Mouse (Mus musculus): ENCODE measurements around the gene Naxd. TPM values are rescaled to one million over a fixed set of nuclear protein-coding genes. Genes with fewer than 3 reads are reported as not detected.

The Naxd gene
- polyA plus RNA-seq, 1 experiment from 2014 or later, result 82.8 TPM

DNA sequence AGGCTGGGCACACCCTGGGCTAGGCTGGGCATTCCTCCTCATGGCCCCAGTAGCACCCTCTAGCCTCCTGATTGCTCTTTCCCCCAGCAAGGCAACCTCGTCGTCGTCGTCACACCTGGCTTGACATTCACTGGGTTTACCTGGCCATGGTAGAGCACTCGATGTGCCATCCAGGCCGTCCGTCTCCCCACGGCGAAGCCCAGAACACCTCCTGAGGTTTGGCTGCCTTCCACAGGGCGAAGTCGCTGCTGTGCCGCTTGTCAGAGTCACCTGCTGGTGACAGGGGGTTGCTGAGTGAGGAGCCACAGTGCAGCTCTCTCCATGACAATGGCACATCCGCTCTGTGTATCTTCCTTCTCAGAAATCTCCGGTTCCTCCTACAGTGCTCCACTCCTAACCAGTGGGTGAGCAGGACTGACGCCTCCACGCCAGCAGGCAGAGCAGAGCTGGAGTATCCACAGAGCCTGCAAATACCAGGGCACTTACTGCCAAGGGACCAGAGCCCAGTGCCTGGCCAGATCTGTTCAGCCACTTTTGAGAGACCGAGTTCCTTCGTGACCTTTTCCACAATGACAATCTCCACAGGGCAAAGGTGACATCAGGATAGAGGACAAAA, 33.0 kb downstream of the Naxd start:
- no peak for ATAC-seq (ENCODE audit: insufficient number of reproducible peaks, insufficient read depth, low FRiP score, low read depth)
- Histone ChIP-seq H3K4me2 (ENCODE audit: low read length) (no peak overlapping the region), H3K4me3 (ENCODE audit: control insufficient read depth in 1 of 2, insufficient read depth in 1 of 2, low read depth in 1 of 2, low read length in 2 of 2) (no peak overlapping the region), H3K27ac (replicated peaks in 1 of 2; ENCODE audit: control insufficient read depth in 1 of 2, insufficient read depth in 1 of 2, low read depth in 2 of 2, low read length in 2 of 2) (no peak overlapping the region), H3K4me1 (ENCODE audit: control insufficient read depth in 2 of 2, insufficient read depth in 2 of 2, low read length in 2 of 2) (no peaks in the 10 kb centered on the region), H3K9ac (ENCODE audit: low read length) (no peak overlapping the region), H3K36me3 (ENCODE audit: control insufficient read depth, insufficient read depth, low read length) (peaks cover 55% of the 10 kb centered on the region), H3K27me3 (ENCODE audit: control insufficient read depth, insufficient read depth, low read length) (no peaks in the 10 kb centered on the region), H3K9me3 (ENCODE audit: control insufficient read depth, low read length) (no peaks in the 10 kb centered on the region)
- WGBS, result 79% methylated on average over 18 of the region's 18 CpGs

DNA sequence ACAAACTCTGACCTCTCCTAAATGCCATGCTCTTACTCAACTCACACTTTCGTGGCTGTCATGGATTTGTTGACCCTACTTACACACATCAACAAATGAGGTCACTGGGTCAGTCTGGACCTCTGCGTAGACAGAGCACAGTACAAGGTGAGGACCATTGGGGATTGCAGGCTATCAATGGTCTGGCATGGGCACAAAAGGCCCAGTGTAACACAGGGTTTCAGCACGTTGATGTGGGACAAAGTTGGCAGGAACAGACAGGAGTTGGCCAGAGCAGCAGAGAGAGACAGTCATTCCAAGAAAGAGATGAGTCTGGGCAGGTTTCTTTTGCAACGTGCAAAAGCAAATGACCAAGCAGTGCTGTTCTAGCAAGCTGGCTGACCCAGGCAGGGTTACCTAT, 33.5 kb downstream of the Naxd start:
- Histone ChIP-seq H3K27ac (replicated peaks in 1 of 2; ENCODE audit: control insufficient read depth in 1 of 2, insufficient read depth in 1 of 2, low read depth in 2 of 2, low read length in 2 of 2) (no peak overlapping the region), H3K4me2 (ENCODE audit: low read length) (no peak overlapping the region), H3K9ac (ENCODE audit: low read length) (no peak overlapping the region), H3K9me3 (ENCODE audit: control insufficient read depth, low read length) (no peaks in the 10 kb centered on the region), H3K36me3 (ENCODE audit: control insufficient read depth, insufficient read depth, low read length) (peaks cover 54% of the 10 kb centered on the region), H3K4me1 (ENCODE audit: control insufficient read depth in 2 of 2, insufficient read depth in 2 of 2, low read length in 2 of 2) (no peaks in the 10 kb centered on the region), H3K27me3 (ENCODE audit: control insufficient read depth, insufficient read depth, low read length) (no peaks in the 10 kb centered on the region), H3K4me3 (ENCODE audit: control insufficient read depth in 1 of 2, insufficient read depth in 1 of 2, low read depth in 1 of 2, low read length in 2 of 2) (no peak overlapping the region)
- ATAC-seq (ENCODE audit: insufficient number of reproducible peaks, insufficient read depth, low FRiP score, low read depth), result no peak
- 76% methylated on average over 4 of the region's 4 CpGs for WGBS

DNA sequence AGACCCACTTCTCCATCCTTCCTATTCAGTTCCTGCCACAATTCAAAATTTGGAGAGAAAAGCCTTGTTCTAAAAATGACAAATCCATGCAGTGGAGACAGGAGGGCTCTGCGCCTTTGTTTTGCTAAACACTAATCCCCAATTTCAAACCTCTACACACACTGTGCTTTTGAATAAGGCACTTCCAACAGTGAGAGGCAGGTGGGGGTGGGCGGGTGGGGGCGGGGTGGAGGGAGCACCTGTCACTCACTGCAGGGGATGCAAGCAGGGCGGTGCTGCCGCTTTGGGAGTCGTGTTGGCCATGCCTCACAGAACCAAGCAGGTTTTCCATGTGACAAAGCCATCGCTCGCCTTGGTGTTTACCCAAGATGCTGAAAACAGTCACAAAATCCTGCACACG, 37.2 kb downstream of the Naxd start:
- Histone ChIP-seq H3K36me3 (ENCODE audit: control insufficient read depth, insufficient read depth, low read length) (peaks cover 50% of the 10 kb centered on the region), H3K4me3 (ENCODE audit: control insufficient read depth in 1 of 2, insufficient read depth in 1 of 2, low read depth in 1 of 2, low read length in 2 of 2) (no peak overlapping the region), H3K27ac (replicated peaks in 1 of 2; ENCODE audit: control insufficient read depth in 1 of 2, insufficient read depth in 1 of 2, low read depth in 2 of 2, low read length in 2 of 2) (no peak overlapping the region), H3K4me2 (ENCODE audit: low read length) (no peak overlapping the region), H3K9me3 (ENCODE audit: control insufficient read depth, low read length) (no peaks in the 10 kb centered on the region), H3K4me1 (ENCODE audit: control insufficient read depth in 2 of 2, insufficient read depth in 2 of 2, low read length in 2 of 2) (no peaks in the 10 kb centered on the region), H3K9ac (ENCODE audit: low read length) (no peak overlapping the region), H3K27me3 (ENCODE audit: control insufficient read depth, insufficient read depth, low read length) (no peaks in the 10 kb centered on the region)
- 53% methylated on average over 9 of the region's 9 CpGs for WGBS
- ATAC-seq (ENCODE audit: insufficient number of reproducible peaks, insufficient read depth, low FRiP score, low read depth), result no peak

DNA sequence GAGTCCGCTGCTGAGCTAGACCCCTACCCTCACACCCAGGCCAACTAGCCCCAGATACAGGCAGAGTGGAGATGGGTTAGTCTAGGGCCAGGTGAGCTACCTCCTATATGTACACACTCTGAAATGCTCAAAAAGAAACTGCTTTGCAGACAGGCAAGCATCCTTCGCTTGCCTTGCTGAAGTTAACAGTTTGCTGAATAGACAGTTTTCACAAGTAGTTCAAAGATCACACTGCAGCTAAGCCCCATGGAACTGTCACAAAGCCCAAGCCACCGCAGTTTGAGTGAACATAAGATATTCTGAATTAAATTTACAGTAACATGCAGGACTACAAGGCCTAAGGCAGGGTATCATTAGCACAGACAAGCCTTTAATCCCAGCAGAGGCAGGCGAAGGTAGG, 41.7 kb downstream of the Naxd start:
- 90% methylated on average over 4 of the region's 4 CpGs for WGBS
- Histone ChIP-seq H3K36me3 (ENCODE audit: control insufficient read depth, insufficient read depth, low read length) (peaks cover 58% of the 10 kb centered on the region), H3K27me3 (ENCODE audit: control insufficient read depth, insufficient read depth, low read length) (no peaks in the 10 kb centered on the region), H3K4me2 (ENCODE audit: low read length) (no peak overlapping the region), H3K27ac (replicated peaks in 1 of 2; ENCODE audit: control insufficient read depth in 1 of 2, insufficient read depth in 1 of 2, low read depth in 2 of 2, low read length in 2 of 2) (no peak overlapping the region), H3K9me3 (ENCODE audit: control insufficient read depth, low read length) (no peaks in the 10 kb centered on the region), H3K4me1 (ENCODE audit: control insufficient read depth in 2 of 2, insufficient read depth in 2 of 2, low read length in 2 of 2) (peaks cover 0 to 5% of the 10 kb centered on the region in 2 experiments; a peak in 1 of 4 replicates), H3K4me3 (ENCODE audit: control insufficient read depth in 1 of 2, insufficient read depth in 1 of 2, low read depth in 1 of 2, low read length in 2 of 2) (no peak overlapping the region), H3K9ac (ENCODE audit: low read length) (no peak overlapping the region)
- no peak for ATAC-seq (ENCODE audit: insufficient number of reproducible peaks, insufficient read depth, low FRiP score, low read depth)

DNA sequence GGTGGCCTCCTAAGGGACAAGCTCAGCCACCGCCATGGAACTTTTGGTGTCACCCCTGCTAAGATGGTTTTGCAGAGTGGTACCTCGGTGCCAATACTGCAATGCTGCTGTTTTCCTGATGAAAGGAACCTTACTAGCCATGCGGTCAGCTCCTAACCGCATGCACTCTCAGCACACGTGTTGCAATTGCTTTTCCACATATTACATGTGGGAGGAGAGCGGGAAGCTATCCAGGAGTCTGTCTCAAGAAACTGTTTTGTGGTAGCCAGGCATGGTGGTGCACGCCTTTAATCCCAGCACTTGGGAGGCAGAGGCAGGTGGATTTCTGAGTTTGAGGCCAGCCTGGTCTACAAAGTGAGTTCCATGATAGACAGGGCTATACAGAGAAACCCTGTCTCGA, 42.9 kb downstream of the Naxd start:
- peaks cover 0 to 5% of the 10 kb centered on the region in 2 experiments; a peak in 1 of 4 replicates for H3K4me1 ChIP-seq (ENCODE audit: control insufficient read depth in 2 of 2, insufficient read depth in 2 of 2, low read length in 2 of 2)
- H3K27me3 ChIP-seq (ENCODE audit: control insufficient read depth, insufficient read depth, low read length), result no peaks in the 10 kb centered on the region
- H3K4me3 ChIP-seq (ENCODE audit: control insufficient read depth in 1 of 2, insufficient read depth in 1 of 2, low read depth in 1 of 2, low read length in 2 of 2), result no peak overlapping the region
- no peaks in the 10 kb centered on the region for H3K9me3 ChIP-seq (ENCODE audit: control insufficient read depth, low read length)
- H3K9ac ChIP-seq (ENCODE audit: low read length), result no peak overlapping the region
- H3K4me2 ChIP-seq (ENCODE audit: low read length), result no peak overlapping the region
- ATAC-seq (ENCODE audit: insufficient number of reproducible peaks, insufficient read depth, low FRiP score, low read depth), result no peak
- no peak overlapping the region for H3K27ac ChIP-seq (replicated peaks in 1 of 2; ENCODE audit: control insufficient read depth in 1 of 2, insufficient read depth in 1 of 2, low read depth in 2 of 2, low read length in 2 of 2)
- H3K36me3 ChIP-seq (ENCODE audit: control insufficient read depth, insufficient read depth, low read length), result peaks cover 52% of the 10 kb centered on the region
- 92% methylated on average over 8 of the region's 8 CpGs for WGBS

DNA sequence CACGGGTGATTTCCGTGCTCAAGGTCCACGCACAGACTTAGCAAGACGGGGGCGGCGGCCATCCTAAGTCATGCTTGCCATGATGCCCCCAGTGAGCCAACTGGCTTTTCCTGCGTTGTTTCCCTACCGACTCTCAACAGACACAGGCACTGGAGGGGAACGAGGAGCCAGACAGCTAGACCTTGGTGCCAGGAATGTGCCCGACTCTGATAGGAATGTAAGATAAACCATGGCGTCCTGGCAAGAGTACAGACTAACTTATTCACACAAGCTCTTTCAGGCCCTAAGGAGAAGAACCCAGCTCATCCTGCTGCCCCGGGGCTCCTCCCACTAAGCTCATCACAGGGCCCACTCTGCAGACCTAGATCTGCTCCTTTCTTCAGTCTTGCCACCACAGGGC, 44.7 kb downstream of the Naxd start:
- no peak for ATAC-seq (ENCODE audit: insufficient number of reproducible peaks, insufficient read depth, low FRiP score, low read depth)
- no peaks in the 10 kb centered on the region for H3K9me3 ChIP-seq (ENCODE audit: control insufficient read depth, low read length)
- H3K27ac ChIP-seq (replicated peaks in 1 of 2; ENCODE audit: control insufficient read depth in 1 of 2, insufficient read depth in 1 of 2, low read depth in 2 of 2, low read length in 2 of 2), result no peak overlapping the region
- H3K9ac ChIP-seq (ENCODE audit: low read length), result no peak overlapping the region
- H3K36me3 ChIP-seq (ENCODE audit: control insufficient read depth, insufficient read depth, low read length), result peaks cover 57% of the 10 kb centered on the region
- H3K4me3 ChIP-seq (ENCODE audit: control insufficient read depth in 1 of 2, insufficient read depth in 1 of 2, low read depth in 1 of 2, low read length in 2 of 2), result no peak overlapping the region
- 77% methylated on average over 12 of the region's 12 CpGs for WGBS
- H3K4me2 ChIP-seq (ENCODE audit: low read length), result no peak overlapping the region
- H3K27me3 ChIP-seq (ENCODE audit: control insufficient read depth, insufficient read depth, low read length), result no peaks in the 10 kb centered on the region
- H3K4me1 ChIP-seq (ENCODE audit: control insufficient read depth in 2 of 2, insufficient read depth in 2 of 2, low read length in 2 of 2), result peaks cover 0 to 5% of the 10 kb centered on the region in 2 experiments; a peak in 1 of 4 replicates

DNA sequence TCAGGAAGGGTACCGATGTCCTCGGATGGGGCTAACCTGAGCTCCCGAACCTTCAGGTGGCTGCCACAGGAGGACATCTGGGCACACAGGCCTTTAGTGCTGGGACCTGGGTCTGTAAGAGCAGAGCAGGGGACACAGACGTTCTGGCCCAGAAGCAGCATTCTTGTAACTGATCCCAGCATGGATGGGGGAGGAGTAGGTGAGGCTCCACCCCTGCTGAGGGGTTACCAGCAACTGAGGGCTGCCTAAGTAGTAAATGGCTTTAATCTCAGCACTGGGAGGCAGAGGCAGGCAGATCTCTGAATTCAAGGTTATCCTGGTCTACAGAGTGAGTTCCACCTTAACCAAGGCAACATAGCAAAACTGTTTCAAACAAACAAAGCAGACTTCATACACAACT, 45.6 kb downstream of the Naxd start:
- Histone ChIP-seq H3K4me2 (ENCODE audit: low read length) (no peak overlapping the region), H3K27me3 (ENCODE audit: control insufficient read depth, insufficient read depth, low read length) (no peaks in the 10 kb centered on the region), H3K27ac (replicated peaks in 1 of 2; ENCODE audit: control insufficient read depth in 1 of 2, insufficient read depth in 1 of 2, low read depth in 2 of 2, low read length in 2 of 2) (no peak overlapping the region), H3K36me3 (ENCODE audit: control insufficient read depth, insufficient read depth, low read length) (peaks cover 57% of the 10 kb centered on the region), H3K4me1 (ENCODE audit: control insufficient read depth in 2 of 2, insufficient read depth in 2 of 2, low read length in 2 of 2) (peaks cover 0 to 5% of the 10 kb centered on the region in 2 experiments; a peak in 1 of 4 replicates), H3K9ac (ENCODE audit: low read length) (no peak overlapping the region), H3K4me3 (ENCODE audit: control insufficient read depth in 1 of 2, insufficient read depth in 1 of 2, low read depth in 1 of 2, low read length in 2 of 2) (no peak overlapping the region), H3K9me3 (ENCODE audit: control insufficient read depth, low read length) (no peaks in the 10 kb centered on the region)
- no peak for ATAC-seq (ENCODE audit: insufficient number of reproducible peaks, insufficient read depth, low FRiP score, low read depth)
- WGBS, result 81% methylated on average over 4 of the region's 4 CpGs

DNA sequence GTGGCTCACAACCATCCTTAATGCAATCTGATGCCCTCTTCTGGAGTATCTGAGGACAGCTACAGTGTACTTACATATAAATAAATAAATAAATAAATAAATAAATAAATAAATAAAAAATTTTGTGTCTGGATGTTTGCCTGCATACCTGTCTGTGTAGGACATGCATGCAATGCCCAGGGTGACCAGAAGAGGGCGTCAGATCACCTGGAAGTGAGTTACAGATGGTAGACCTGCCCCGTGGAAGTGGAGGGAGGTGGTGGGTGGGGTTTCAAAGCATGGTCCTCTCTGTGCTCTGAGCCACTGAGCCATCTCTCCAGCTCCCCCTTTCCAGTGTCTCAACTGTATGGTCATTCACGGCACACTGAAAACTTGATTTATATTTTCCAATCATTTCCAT, 47.1 kb downstream of the Naxd start:
- peaks cover 53% of the 10 kb centered on the region for H3K36me3 ChIP-seq (ENCODE audit: control insufficient read depth, insufficient read depth, low read length)
- no peak overlapping the region for H3K27ac ChIP-seq (replicated peaks in 1 of 2; ENCODE audit: control insufficient read depth in 1 of 2, insufficient read depth in 1 of 2, low read depth in 2 of 2, low read length in 2 of 2)
- H3K9ac ChIP-seq (ENCODE audit: low read length), result no peak overlapping the region
- H3K4me3 ChIP-seq (ENCODE audit: control insufficient read depth in 1 of 2, insufficient read depth in 1 of 2, low read depth in 1 of 2, low read length in 2 of 2), result no peak overlapping the region
- H3K4me2 ChIP-seq (ENCODE audit: low read length), result no peak overlapping the region
- no peaks in the 10 kb centered on the region for H3K27me3 ChIP-seq (ENCODE audit: control insufficient read depth, insufficient read depth, low read length)
- 49% methylated on average over 3 of the region's 3 CpGs for WGBS
- H3K4me1 ChIP-seq (ENCODE audit: control insufficient read depth in 2 of 2, insufficient read depth in 2 of 2, low read length in 2 of 2), result peaks cover 0 to 5% of the 10 kb centered on the region in 2 experiments; a peak in 1 of 4 replicates
- ATAC-seq (ENCODE audit: insufficient number of reproducible peaks, insufficient read depth, low FRiP score, low read depth), result no peak
- no peaks in the 10 kb centered on the region for H3K9me3 ChIP-seq (ENCODE audit: control insufficient read depth, low read length)

All from heart, embryonic 14.5 days (tissue).